Comparison of ENCODE assay signal across 23 mouse cellular contexts in the genomic region with DNA sequence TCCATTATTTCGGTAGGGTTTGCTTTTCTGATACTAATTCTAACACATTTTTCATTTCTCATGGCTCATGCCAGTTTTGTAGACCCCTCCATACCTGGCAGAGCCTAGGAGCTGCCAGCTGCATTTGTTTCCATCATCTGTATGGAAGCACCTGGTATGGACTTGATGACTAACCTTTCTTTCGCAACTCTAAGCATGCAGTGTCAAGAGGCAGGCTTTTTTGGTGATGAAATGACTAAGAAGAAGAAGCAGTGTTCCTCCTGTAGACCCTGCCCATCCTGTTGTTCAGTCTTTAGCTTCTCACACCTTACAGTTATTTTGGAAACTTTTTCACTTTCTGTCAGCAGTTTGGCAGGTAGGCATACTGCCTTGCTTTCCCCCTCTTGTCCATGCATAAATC.
"Had no signal": no experiment of that assay in that cellular context is flagged by ENCODE, and none has a peak within 500 bp of the region (broad histone marks: within the 10 kb centered on the region; RNA-seq: fewer than 3 reads in every experiment).

No protein-coding gene starts in this region.

- DNase-seq: kidney, postnatal 10 days; kidney, postnatal 4 days; liver; lung, adult 18-20 months; lung, postnatal 10 days; lung, postnatal 36 days; right cerebral cortex, adult 18-20 months; right cerebral cortex, postnatal 14 days; right cerebral cortex, postnatal 4 days; thymus, adult 2 months; thymus, postnatal 14 days; thymus, postnatal 4 days had no signal

- ATAC-seq: liver, embryonic 12.5 days; midbrain, embryonic 15.5 days had no signal

- H3K27me3 ChIP-seq: kidney, embryonic 15.5 days; limb, embryonic 13.5 days; liver, embryonic 12.5 days; liver, embryonic 15.5 days; lung, embryonic 15.5 days; midbrain, embryonic 12.5 days; midbrain, embryonic 15.5 days; neural tube, embryonic 13.5 days had no signal

- H3K4me1 ChIP-seq: limb, embryonic 10.5 days; limb, embryonic 13.5 days; liver, embryonic 12.5 days; liver, embryonic 15.5 days; lung, embryonic 15.5 days; midbrain, embryonic 12.5 days; midbrain, embryonic 15.5 days; neural tube, embryonic 13.5 days had no signal

- H3K27ac ChIP-seq: kidney, embryonic 15.5 days; limb, embryonic 10.5 days; limb, embryonic 13.5 days; liver, embryonic 12.5 days; liver, embryonic 15.5 days; lung, embryonic 15.5 days; midbrain, embryonic 12.5 days; midbrain, embryonic 15.5 days; neural tube, embryonic 13.5 days; stomach, postnatal 0 days had no signal

- H3K4me3 ChIP-seq: kidney, embryonic 15.5 days; limb, embryonic 10.5 days; limb, embryonic 13.5 days; liver, embryonic 12.5 days; liver, embryonic 15.5 days; lung, embryonic 15.5 days; midbrain, embryonic 12.5 days; midbrain, embryonic 15.5 days; myocyte; neural tube, embryonic 13.5 days had no signal
